Mouse (Mus musculus): Measurements from ENCODE around the gene Tfdp1. TPM values are rescaled to one million over a fixed set of nuclear protein-coding genes. Genes with fewer than 3 reads are reported as not detected.

Tfdp1 gene
- total RNA-seq, 2 experiments from 2014 or later: 57.6 to 58.0 TPM

DNA sequence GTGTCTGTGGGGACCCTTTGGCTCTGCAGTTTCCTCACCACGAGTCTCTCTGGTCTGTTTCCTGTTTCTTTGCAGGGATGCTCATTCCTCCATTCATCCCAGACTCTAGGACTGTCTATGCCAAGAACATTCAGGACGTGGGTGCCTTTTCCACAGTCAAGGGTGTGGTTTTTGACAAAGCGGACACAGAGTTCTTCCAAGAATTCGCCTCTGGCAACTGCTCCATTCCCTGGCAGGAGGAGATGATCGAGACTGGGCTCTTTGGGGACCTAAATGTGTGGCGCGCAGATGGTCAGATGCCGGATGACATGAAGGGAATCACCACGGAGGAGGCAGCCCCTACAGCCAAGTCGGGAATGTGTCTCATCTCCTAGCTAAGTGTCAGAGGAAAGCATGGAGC lies 77.3 kb downstream of the Tfdp1 start:
- peak in 1 of 2 experiments; percentile 20 for DNase-seq (ENCODE audit: low spot score in 2 of 2)

DNA sequence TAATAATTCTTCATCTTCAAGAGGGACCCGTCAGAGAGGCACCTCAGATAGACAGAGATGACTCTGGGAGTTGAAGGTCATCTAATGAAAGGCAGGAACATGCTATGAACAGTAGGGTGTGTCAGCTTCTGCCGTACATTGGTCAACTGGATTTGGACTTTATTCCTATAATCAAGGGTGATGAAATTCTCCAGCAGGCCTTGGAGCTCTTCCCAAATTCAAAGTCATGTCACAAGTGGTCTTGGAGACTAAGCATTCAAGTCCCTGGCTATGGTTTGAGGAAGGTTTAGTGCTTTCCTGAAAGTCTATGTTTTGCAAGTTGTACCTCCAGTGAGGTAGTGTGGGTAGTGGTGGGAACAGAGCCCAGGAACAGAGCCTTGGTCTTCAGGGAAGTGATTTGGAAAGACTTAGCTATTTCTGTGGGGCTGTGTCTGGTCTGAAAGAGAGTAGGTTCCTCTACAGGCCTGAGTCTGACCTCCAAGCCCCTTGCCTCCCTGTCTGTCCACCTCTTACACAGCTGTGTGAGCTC lies 80.6 kb downstream of the Tfdp1 start:
- no peak for DNase-seq (ENCODE audit: low spot score in 2 of 2)

DNA sequence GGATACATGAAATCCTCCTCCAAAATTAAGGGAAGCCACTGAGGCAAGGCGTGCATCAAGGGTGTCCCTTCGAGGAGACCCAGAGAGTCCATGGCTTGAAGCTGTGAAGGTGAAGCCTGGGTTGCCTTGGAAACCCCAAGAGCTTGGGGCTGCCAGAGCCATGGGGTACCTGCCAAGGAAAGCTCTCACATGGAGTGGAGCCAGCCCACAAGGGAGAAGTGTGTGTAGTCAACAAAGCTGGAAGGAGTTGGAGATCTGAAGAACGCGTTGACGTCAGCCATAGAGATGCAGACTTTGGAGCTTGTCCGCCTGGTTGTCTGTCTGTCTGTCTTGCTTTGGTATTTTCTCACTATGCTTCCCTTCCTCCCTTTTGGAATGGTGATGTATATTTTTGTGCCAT lies 82.4 kb downstream of the Tfdp1 start:
- DNase-seq (ENCODE audit: low spot score in 2 of 2): no peak

DNA sequence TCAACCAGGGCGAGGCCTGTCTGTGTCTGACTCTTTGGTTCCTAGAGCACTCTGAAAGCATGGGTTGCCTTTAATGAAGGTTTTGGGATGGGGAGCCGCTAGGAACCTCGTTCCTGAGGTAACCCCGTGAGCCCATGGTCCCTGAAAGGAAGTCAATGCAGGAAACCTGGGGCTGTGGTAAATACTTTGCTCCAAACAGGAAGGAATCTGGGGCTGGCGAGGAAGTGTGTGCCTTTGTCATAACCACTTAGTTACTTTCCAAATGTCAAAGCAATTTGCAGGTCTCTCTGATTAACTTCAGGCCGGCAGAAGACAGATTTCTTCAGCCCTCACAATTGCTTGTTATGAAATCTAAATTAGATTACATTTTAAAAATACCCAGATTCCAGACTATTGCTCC lies 88.8 kb downstream of the Tfdp1 start:
- DNase-seq (ENCODE audit: low spot score in 2 of 2): no peak

Other genes with a start within 250 kb of the Tfdp1 start
- 10 to 100 TPM; 26.2 to 29.4 TPM for gene Pcid2, start 233.3 kb upstream of the Tfdp1 start, total RNA-seq (2021)
- gene Cul4a, start 233.1 kb upstream of the Tfdp1 start, total RNA-seq (2021): 10 to 100 TPM; 58.1 to 59.3 TPM
- 100 to 1,000 TPM; 275 to 276 TPM for gene Lamp1, start 179.6 kb upstream of the Tfdp1 start, total RNA-seq (2021)
- gene Grtp1, start 138.1 kb upstream of the Tfdp1 start, total RNA-seq (2021): 1 to 10 TPM; 3.6 to 3.7 TPM
- 1 to 10 TPM in 1 of 2 experiments, under 1 TPM in 1; 0.74 to 1.8 TPM for gene Adprhl1, start 84.6 kb upstream of the Tfdp1 start, total RNA-seq (2021)
- gene Dcun1d2, start 50.6 kb upstream of the Tfdp1 start, total RNA-seq (2021): 10 to 100 TPM; 39.4 to 39.9 TPM
- gene Tmco3, start 50.6 kb upstream of the Tfdp1 start, total RNA-seq (2021): 10 to 100 TPM; 44.3 to 47.1 TPM
- not detected for gene Atp4b, start 58.1 kb downstream of the Tfdp1 start, total RNA-seq (2021)
- gene Grk1, start 66.3 kb downstream of the Tfdp1 start, total RNA-seq (2021): not detected
- gene Tmem255b, start 96.4 kb downstream of the Tfdp1 start, total RNA-seq (2021): 1 to 10 TPM; 4.1 to 5.4 TPM
- 10 to 100 TPM; 84.0 to 95.1 TPM for gene Gas6, start 155.7 kb downstream of the Tfdp1 start, total RNA-seq (2021)
- gene 1700029H14Rik, start 223.7 kb downstream of the Tfdp1 start, total RNA-seq (2021): not detected

Data from layer of hippocampus, adult 18-20 months (tissue).